Mouse (Mus musculus): ENCODE results near the gene Met. TPM values are rescaled to one million over a fixed set of nuclear protein-coding genes. Genes with fewer than 3 reads are reported as not detected.

Met gene
- polyA plus RNA-seq, 1 experiment, result 2.3 TPM

DNA sequence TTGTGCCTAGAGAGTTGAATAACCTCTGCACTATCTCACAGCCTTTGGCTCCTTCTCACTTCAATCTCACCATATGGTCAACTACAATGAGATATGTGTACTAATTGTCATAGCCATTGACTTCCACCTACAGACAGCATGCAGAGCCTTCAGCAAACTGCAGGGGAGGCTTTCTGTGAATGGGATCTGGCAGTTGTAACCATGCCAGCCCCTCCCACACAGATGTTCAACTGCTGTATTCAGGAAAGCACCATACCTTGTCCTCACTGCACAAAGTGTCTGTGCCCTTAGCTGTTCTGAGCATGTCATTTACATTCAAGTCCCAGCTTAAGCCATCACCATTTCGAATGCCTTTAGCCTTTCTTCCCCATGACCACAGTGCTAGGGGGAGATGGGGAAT is 14.2 kb downstream of the Met start:
- Histone ChIP-seq H3K27me3 (ENCODE audit: control insufficient read depth, insufficient read depth, low read length) (no peaks in the 10 kb centered on the region), H3K27ac (ENCODE audit: insufficient read depth, low read length) (no peak overlapping the region), H3K4me3 (ENCODE audit: extremely low read depth, insufficient read depth, insufficient read length) (no peak overlapping the region), H3K4me1 (ENCODE audit: control insufficient read depth, insufficient read depth, insufficient read length) (no peaks in the 10 kb centered on the region), H3K36me3 (ENCODE audit: control insufficient read depth, insufficient read depth, low read length) (no peaks in the 10 kb centered on the region)
- TF ChIP-seq POLR2A (IDR thresholded peaks at IDR 0.05; ENCODE audit: low read depth, low read length) (no peak), CTCF (IDR thresholded peaks at IDR 0.05; ENCODE audit: extremely low read depth, insufficient read depth, insufficient read length, insufficient replicate concordance) (no peak)
- DNase-seq (ENCODE audit: low read depth in 1 of 2, low spot score in 2 of 2), result no peak
- 95% methylated on average over 1 of the region's 1 CpGs for WGBS

DNA sequence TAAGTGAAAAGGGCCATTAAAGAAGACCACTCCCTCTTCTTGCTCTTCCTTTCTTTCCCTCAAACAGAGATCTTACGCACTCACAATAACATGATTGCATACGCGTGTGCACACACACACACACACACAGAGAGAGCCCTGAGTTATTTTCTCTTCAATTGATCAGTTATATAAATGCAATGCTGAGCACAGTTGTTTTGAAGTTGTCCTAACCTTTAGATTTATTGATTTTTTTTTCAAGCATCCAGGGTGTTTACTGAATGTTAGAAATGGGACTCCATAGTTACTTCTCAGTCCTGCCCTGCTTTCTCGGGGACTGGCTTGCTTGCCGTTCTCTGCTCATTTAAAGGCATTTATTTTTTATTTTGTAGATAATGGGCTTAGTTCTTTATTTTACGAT is 14.7 kb downstream of the Met start:
- H3K36me3 ChIP-seq (ENCODE audit: control insufficient read depth, insufficient read depth, low read length), result no peaks in the 10 kb centered on the region
- H3K4me3 ChIP-seq (ENCODE audit: extremely low read depth, insufficient read depth, insufficient read length), result no peak overlapping the region
- TF ChIP-seq CTCF (IDR thresholded peaks at IDR 0.05; ENCODE audit: extremely low read depth, insufficient read depth, insufficient read length, insufficient replicate concordance) (no peak), POLR2A (IDR thresholded peaks at IDR 0.05; ENCODE audit: low read depth, low read length) (no peak)
- no peak for DNase-seq (ENCODE audit: low read depth in 1 of 2, low spot score in 2 of 2)
- 93% methylated on average over 6 of the region's 6 CpGs for WGBS
- H3K4me1 ChIP-seq (ENCODE audit: control insufficient read depth, insufficient read depth, insufficient read length), result no peaks in the 10 kb centered on the region
- H3K27me3 ChIP-seq (ENCODE audit: control insufficient read depth, insufficient read depth, low read length), result no peaks in the 10 kb centered on the region
- no peak overlapping the region for H3K27ac ChIP-seq (ENCODE audit: insufficient read depth, low read length)

DNA sequence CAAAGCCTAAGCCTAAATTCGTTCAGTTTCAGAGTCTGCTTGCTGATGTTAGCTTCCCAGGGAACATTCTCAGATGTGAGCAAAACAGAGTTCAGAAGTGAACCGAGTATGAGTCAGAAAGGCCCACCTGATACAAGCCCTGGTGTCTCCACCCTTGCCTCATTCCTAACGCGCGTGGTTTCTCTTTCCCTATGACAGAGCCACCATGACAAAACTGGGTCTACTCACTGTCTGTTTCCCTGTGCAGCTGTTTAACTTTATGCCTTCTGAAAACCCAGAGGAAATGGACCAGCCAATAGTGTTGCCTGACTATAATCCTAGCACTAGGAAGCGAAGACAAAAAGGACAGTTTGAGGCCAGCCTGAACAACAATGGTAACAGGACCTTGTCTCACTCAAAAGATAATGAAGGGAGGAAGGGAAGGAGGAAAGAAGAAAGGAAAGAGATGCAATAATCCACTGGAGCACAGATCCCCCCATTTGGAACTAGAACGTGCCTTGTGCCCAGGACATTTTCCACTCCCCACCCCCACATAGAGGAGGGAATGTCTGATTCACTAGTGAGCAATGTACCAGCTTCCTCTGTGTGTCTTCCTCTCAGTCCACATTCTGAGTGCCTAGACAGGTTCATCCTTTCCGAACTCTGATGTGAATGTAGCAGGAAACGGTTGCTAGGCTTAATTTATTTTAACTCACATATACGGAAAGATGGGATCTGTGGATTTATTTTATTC is 15.4 kb downstream of the Met start:
- TF ChIP-seq CTCF (IDR thresholded peaks at IDR 0.05; ENCODE audit: extremely low read depth, insufficient read depth, insufficient read length, insufficient replicate concordance) (no peak), POLR2A (IDR thresholded peaks at IDR 0.05; ENCODE audit: low read depth, low read length) (no peak)
- no peaks in the 10 kb centered on the region for H3K36me3 ChIP-seq (ENCODE audit: control insufficient read depth, insufficient read depth, low read length)
- H3K27me3 ChIP-seq (ENCODE audit: control insufficient read depth, insufficient read depth, low read length), result no peaks in the 10 kb centered on the region
- H3K4me1 ChIP-seq (ENCODE audit: control insufficient read depth, insufficient read depth, insufficient read length), result no peaks in the 10 kb centered on the region
- 85% methylated on average over 10 of the region's 10 CpGs for WGBS
- H3K27ac ChIP-seq (ENCODE audit: insufficient read depth, low read length), result no peak overlapping the region
- DNase-seq (ENCODE audit: low read depth in 1 of 2, low spot score in 2 of 2), result no peak
- H3K4me3 ChIP-seq (ENCODE audit: extremely low read depth, insufficient read depth, insufficient read length), result no peak overlapping the region

DNA sequence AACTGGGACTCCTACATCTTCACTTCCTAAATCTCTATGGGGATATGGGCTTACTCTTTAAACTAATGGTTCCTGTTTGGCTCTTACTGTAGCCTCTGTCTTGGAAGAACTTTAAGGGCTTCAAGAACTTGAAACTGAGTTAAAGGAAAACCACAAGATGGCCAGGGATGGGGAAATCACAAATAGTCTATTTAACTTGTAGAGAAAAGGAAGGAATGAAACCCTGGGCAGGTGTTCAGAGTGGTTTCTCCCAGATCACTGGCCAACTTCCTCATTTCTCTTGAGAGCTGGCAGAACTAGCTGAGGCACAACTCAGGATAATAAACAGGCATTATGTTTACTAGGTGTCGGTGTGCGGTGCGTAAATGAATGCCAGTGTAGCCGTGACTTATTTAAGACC is 17.5 kb downstream of the Met start:
- no peak for DNase-seq (ENCODE audit: low read depth in 1 of 2, low spot score in 2 of 2)
- TF ChIP-seq CTCF (IDR thresholded peaks at IDR 0.05; ENCODE audit: extremely low read depth, insufficient read depth, insufficient read length, insufficient replicate concordance) (no peak), POLR2A (IDR thresholded peaks at IDR 0.05; ENCODE audit: low read depth, low read length) (no peak)
- Histone ChIP-seq H3K27me3 (ENCODE audit: control insufficient read depth, insufficient read depth, low read length) (no peaks in the 10 kb centered on the region), H3K4me1 (ENCODE audit: control insufficient read depth, insufficient read depth, insufficient read length) (no peaks in the 10 kb centered on the region), H3K4me3 (ENCODE audit: extremely low read depth, insufficient read depth, insufficient read length) (no peak overlapping the region), H3K36me3 (ENCODE audit: control insufficient read depth, insufficient read depth, low read length) (no peaks in the 10 kb centered on the region), H3K27ac (ENCODE audit: insufficient read depth, low read length) (no peak overlapping the region)
- WGBS, result 11% methylated on average over 4 of the region's 4 CpGs

DNA sequence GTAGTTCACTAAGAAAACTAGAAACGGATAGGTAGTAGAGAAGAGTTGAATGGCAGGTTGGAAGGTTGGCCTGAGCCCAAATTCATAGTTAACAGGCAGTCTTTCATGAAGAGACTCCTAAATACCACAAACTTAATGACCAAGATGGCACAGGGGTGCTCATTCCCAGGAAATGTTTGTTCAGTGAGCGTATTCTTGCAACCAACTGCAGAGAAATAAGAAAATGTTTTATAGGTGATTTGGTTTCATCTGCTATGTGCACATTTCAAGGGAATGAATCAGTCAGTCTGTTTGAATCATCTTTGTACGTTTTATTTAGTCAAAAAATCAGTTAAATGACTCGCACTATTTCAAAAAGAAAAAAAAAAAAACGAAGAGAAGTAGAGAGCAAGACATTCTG is 21.6 kb downstream of the Met start:
- H3K27me3 ChIP-seq (ENCODE audit: control insufficient read depth, insufficient read depth, low read length), result no peaks in the 10 kb centered on the region
- no peak overlapping the region for H3K4me3 ChIP-seq (ENCODE audit: extremely low read depth, insufficient read depth, insufficient read length)
- H3K4me1 ChIP-seq (ENCODE audit: control insufficient read depth, insufficient read depth, insufficient read length), result no peaks in the 10 kb centered on the region
- WGBS, result 88% methylated on average over 5 of the region's 5 CpGs
- TF ChIP-seq CTCF (IDR thresholded peaks at IDR 0.05; ENCODE audit: extremely low read depth, insufficient read depth, insufficient read length, insufficient replicate concordance) (no peak), POLR2A (IDR thresholded peaks at IDR 0.05; ENCODE audit: low read depth, low read length) (no peak)
- no peak for DNase-seq (ENCODE audit: low read depth in 1 of 2, low spot score in 2 of 2)
- H3K27ac ChIP-seq (ENCODE audit: insufficient read depth, low read length), result no peak overlapping the region
- H3K36me3 ChIP-seq (ENCODE audit: control insufficient read depth, insufficient read depth, low read length), result no peaks in the 10 kb centered on the region

DNA sequence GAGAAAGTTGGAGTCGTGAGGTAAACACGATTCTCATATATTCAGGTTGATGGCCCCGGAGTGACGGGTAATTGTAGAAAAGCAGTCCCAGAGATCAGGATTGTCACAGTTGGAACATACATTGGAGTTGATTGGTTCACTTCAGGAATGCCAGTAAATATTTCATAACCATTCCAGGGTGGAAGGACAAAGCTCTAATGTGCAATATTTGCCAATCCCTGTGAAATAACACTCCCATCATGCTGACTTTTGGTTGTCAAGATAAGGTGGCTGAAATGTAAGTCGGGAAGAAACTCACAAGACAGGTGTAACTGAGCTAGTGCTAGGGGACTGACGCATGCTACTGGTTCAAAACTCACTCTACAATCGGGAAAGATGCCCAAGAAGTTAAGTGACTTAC is 22.2 kb downstream of the Met start:
- TF ChIP-seq POLR2A (IDR thresholded peaks at IDR 0.05; ENCODE audit: low read depth, low read length), result no peak
- TF ChIP-seq CTCF (IDR thresholded peaks at IDR 0.05; ENCODE audit: extremely low read depth, insufficient read depth, insufficient read length, insufficient replicate concordance), result no peak
- no peak overlapping the region for H3K4me3 ChIP-seq (ENCODE audit: extremely low read depth, insufficient read depth, insufficient read length)
- DNase-seq (ENCODE audit: low read depth in 1 of 2, low spot score in 2 of 2), result no peak
- H3K36me3 ChIP-seq (ENCODE audit: control insufficient read depth, insufficient read depth, low read length), result no peaks in the 10 kb centered on the region
- no peaks in the 10 kb centered on the region for H3K27me3 ChIP-seq (ENCODE audit: control insufficient read depth, insufficient read depth, low read length)
- no peak overlapping the region for H3K27ac ChIP-seq (ENCODE audit: insufficient read depth, low read length)
- WGBS, result 91% methylated on average over 7 of the region's 7 CpGs
- H3K4me1 ChIP-seq (ENCODE audit: control insufficient read depth, insufficient read depth, insufficient read length), result no peaks in the 10 kb centered on the region

DNA sequence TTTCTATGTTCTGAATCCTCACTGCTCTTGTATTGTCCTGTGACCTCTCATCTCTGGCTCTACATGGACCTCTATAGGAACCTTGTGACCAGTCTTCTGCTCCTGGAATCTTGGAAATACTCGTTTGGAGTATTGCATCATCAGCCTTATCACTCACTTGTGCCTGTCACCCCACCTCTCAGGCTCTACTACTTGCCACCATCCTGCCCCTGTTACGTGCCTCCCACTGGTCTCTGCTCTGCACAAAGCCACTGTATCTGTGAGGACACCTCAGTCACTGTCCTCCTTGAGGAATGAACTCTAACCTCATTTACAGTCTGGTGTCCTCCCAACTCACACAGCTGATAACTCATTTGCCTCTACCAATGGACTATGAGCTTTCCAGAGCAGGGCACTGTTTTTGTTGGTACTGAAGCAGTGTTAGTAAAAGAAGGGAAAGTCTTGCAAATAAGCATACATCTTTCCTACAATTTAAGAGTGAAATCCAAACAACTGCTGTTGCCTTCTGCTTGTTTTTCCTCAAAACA is 24.8 kb downstream of the Met start:
- no peaks in the 10 kb centered on the region for H3K36me3 ChIP-seq (ENCODE audit: control insufficient read depth, insufficient read depth, low read length)
- 65% methylated on average over 2 of the region's 2 CpGs for WGBS
- TF ChIP-seq CTCF (IDR thresholded peaks at IDR 0.05; ENCODE audit: extremely low read depth, insufficient read depth, insufficient read length, insufficient replicate concordance) (no peak), POLR2A (IDR thresholded peaks at IDR 0.05; ENCODE audit: low read depth, low read length) (no peak)
- DNase-seq (ENCODE audit: low read depth in 1 of 2, low spot score in 2 of 2), result no peak
- H3K27ac ChIP-seq (ENCODE audit: insufficient read depth, low read length), result no peak overlapping the region
- H3K4me1 ChIP-seq (ENCODE audit: control insufficient read depth, insufficient read depth, insufficient read length), result no peaks in the 10 kb centered on the region
- H3K27me3 ChIP-seq (ENCODE audit: control insufficient read depth, insufficient read depth, low read length), result no peaks in the 10 kb centered on the region
- no peak overlapping the region for H3K4me3 ChIP-seq (ENCODE audit: extremely low read depth, insufficient read depth, insufficient read length)
